Mouse (Mus musculus): ENCODE results near the gene Gm19935. TPM values are rescaled to one million over a fixed set of nuclear protein-coding genes. Genes with fewer than 3 reads are reported as not detected.

Gene Gm19935
- polyA plus RNA-seq, 2 experiments, result not detected

DNA sequence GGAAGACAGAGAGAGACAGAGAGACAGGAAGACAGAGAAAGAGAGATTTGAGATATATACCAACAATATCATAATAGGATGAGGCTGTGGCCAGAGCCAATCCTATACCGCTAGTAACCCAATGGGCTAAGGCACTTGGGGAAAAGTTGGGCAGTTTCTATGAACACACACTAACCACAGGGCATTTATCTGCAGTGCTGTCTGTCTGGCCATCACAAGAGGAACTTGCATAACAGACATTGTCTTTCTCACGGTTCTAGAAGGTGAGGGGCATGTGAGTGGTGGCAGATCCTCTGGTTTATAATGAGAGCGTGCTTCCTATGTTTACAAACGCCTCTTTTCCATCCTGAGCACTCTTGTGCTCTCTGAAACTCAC, 3.1 kb upstream of the Gm19935 start:
- Histone ChIP-seq H3K4me1 (ENCODE audit: control insufficient read depth, insufficient read depth, low read length) (0 out of 2 replicates have a peak, but pooled peaks cover 6% of the 10 kb centered on the region), H3K4me3 (replicated peaks; ENCODE audit: low read length) (no peak overlapping the region), H3K27ac (replicated peaks; ENCODE audit: low read depth, low read length) (no peak overlapping the region), H3K36me3 (ENCODE audit: control insufficient read depth, insufficient read depth, low read length) (no peaks in the 10 kb centered on the region), H3K27me3 (ENCODE audit: control insufficient read depth, insufficient read depth, low read length) (no peaks in the 10 kb centered on the region), H3K4me2 (replicated peaks; ENCODE audit: low read depth, low read length, severe bottlenecking) (no peak overlapping the region), H3K9me3 (ENCODE audit: control insufficient read depth, low read length) (no peaks in the 10 kb centered on the region), H3K9ac (ENCODE audit: low read depth, low read length, severe bottlenecking) (no peak overlapping the region)
- 82% methylated on average over 4 of the region's 4 CpGs for WGBS
- ATAC-seq (ENCODE audit: low FRiP score, low read depth) (no peak), DNase-seq (ENCODE audit: low spot score) (no peak)
- TF ChIP-seq POLR2A (IDR thresholded peaks at IDR 0.05; ENCODE audit: borderline replicate concordance, extremely low read depth, insufficient read depth, insufficient read length), result no peak

DNA sequence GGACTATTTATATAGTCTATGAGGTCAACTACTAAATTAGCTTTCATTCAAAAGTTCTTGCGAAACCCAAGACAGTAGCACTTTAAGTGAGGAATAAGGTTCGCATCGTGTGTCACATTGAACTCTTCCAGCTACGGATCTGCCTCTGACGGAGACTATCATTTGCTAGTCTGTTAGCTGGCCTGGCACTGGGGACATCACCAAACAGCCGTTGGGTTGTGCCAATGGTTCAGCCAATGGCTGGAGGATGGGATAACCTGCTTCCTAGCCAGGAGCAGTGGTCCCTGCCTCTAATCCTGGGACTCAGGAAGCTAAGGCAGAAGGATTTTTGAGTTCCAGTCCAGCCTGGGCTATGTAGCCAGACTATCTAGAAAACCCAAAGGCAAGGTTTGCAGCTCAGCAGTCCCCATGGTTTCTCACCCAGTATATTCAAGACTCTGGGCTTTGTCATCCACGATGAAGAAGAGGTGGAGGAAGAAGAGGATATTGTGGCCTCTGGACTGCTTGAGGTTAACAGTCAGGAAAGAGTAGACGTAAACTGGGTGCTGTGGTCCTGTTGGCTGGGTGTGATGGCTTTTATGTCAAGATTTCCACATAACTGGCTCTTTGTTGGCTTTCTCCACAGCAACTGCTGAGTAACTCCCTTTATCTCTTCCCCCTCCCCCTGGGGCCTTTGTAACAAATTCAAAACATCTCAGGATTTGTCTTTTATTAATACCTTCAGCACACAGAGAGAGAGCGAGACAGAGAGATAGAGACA, 2.5 kb upstream of the Gm19935 start:
- no peak overlapping the region for H3K9ac ChIP-seq (ENCODE audit: low read depth, low read length, severe bottlenecking)
- WGBS, result 92% methylated on average over 9 of the region's 9 CpGs
- no peak overlapping the region for H3K27ac ChIP-seq (replicated peaks; ENCODE audit: low read depth, low read length)
- no peak for ATAC-seq (ENCODE audit: low FRiP score, low read depth)
- DNase-seq (ENCODE audit: low spot score), result no peak
- no peaks in the 10 kb centered on the region for H3K27me3 ChIP-seq (ENCODE audit: control insufficient read depth, insufficient read depth, low read length)
- no peak for TF ChIP-seq POLR2A (IDR thresholded peaks at IDR 0.05; ENCODE audit: borderline replicate concordance, extremely low read depth, insufficient read depth, insufficient read length)
- no peak overlapping the region for H3K4me3 ChIP-seq (replicated peaks; ENCODE audit: low read length)
- no peak overlapping the region for H3K4me2 ChIP-seq (replicated peaks; ENCODE audit: low read depth, low read length, severe bottlenecking)
- H3K36me3 ChIP-seq (ENCODE audit: control insufficient read depth, insufficient read depth, low read length), result no peaks in the 10 kb centered on the region
- 0 out of 2 replicates have a peak, but pooled peaks cover 6% of the 10 kb centered on the region for H3K4me1 ChIP-seq (ENCODE audit: control insufficient read depth, insufficient read depth, low read length)
- no peaks in the 10 kb centered on the region for H3K9me3 ChIP-seq (ENCODE audit: control insufficient read depth, low read length)

DNA sequence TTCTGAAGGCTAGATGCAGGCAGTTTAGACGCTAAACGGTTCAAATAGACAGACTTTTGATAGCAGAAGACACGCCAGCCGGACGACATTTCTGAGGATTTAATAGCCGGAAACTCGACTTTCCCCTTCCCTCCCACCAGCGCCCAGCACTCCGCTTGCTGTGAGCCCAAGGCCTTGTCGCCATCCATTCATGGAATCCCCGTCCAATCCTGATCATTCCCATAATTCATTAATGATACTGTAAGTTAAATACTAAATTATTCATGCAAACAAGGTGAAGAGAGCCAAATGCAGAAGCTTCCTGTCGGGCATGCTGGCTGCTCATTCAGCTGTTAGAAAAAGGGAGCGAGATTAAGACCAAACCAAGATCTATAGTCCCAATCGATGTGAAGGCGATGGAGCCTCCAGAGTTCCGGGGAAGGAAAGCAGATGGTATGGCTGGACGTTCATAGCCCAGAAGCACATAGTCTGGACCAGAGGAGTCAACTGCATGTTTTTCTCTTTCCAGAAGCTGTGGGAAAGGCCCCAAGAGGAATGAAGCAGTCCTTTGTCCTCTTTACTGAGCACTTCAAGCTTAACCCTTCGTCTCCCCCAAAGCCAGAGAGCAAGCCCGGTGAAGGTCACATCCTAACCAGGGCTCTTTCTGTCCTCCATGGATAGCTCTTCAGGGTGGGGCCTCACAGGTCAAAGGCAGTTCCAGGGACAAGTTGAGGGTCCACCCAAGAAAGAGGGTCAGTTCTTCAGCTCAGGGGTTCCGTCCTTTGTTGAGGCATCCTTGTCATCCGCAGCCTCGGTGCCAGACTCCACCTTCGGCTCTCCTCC, 921 bp downstream of the Gm19935 start:
- no peak for TF ChIP-seq POLR2A (IDR thresholded peaks at IDR 0.05; ENCODE audit: borderline replicate concordance, extremely low read depth, insufficient read depth, insufficient read length)
- DNase-seq (ENCODE audit: low spot score), result no peak

DNA sequence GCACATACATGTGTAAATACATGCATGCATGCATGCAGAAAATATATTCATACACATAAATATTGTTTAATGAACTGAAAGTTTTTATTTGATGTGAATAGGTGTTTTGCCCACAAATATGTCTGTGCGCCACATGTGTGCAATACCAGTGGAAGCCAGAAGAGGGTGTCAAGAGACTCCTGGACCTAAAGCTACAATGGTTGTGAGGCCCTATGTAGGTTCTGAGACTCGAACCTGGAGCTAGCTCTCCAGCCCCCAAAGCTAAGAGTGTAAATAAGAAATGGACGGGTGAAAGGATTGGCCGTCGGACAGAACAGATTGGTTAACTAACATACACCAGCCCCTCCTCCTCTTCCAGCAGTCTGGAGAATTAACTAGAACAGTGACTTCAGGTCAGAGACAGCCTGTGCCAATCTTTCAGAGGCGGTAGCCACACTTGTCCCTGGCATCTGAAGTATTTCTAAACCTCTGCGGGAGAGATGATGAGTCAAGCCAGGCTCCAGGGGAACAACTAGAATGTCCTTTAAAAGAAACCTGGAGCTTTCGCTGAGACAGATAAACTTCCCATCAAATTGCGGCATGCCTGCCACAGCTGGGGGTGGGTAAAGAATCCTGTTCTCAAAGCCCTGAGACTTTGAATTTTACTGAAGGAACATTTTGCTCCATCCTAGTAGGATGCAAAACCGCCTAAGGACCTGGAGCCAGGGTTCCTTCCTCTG, 3.4 kb downstream of the Gm19935 start:
- no peaks in the 10 kb centered on the region for H3K9me3 ChIP-seq (ENCODE audit: control insufficient read depth, low read length)
- ATAC-seq (ENCODE audit: low FRiP score, low read depth), result no peak

More for the DNA sequence above, 921 bp downstream of the Gm19935 start:
- H3K27ac ChIP-seq (replicated peaks; ENCODE audit: low read depth, low read length), result no peak overlapping the region
- H3K9me3 ChIP-seq (ENCODE audit: control insufficient read depth, low read length), result no peaks in the 10 kb centered on the region
- H3K27me3 ChIP-seq (ENCODE audit: control insufficient read depth, insufficient read depth, low read length), result no peaks in the 10 kb centered on the region
- H3K4me1 ChIP-seq (ENCODE audit: control insufficient read depth, insufficient read depth, low read length), result 0 out of 2 replicates have a peak, but pooled peaks cover 6% of the 10 kb centered on the region
- ATAC-seq (ENCODE audit: low FRiP score, low read depth), result no peak
- H3K9ac ChIP-seq (ENCODE audit: low read depth, low read length, severe bottlenecking), result no peak overlapping the region
- no peak overlapping the region for H3K4me2 ChIP-seq (replicated peaks; ENCODE audit: low read depth, low read length, severe bottlenecking)
- H3K36me3 ChIP-seq (ENCODE audit: control insufficient read depth, insufficient read depth, low read length), result no peaks in the 10 kb centered on the region
- WGBS, result 79% methylated on average over 23 of the region's 23 CpGs
- no peak overlapping the region for H3K4me3 ChIP-seq (replicated peaks; ENCODE audit: low read length)

DNA sequence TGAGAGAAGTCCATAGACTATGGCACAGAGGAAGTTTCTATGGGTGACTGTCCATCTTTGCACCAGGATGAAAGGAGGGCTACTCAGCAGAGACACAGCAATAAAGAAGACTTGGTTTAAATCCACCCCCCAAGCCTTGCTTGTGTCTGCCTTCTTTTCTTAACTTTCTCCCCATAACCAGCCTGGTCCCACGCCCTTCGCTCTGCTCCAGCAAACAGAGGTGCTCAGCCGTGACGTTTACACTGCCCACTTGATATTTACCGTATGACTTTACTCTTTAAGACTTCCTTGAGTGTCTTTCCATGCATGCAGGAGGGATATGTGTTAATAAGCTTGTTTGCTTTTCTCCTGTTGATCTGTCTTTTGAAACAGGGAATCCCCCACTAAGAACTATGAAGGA, 17.7 kb downstream of the Gm19935 start:
- H3K4me3 ChIP-seq (replicated peaks; ENCODE audit: low read length), result no peak overlapping the region
- 94% methylated on average over 5 of the region's 5 CpGs for WGBS
- ATAC-seq (ENCODE audit: low FRiP score, low read depth), result no peak
- no peaks in the 10 kb centered on the region for H3K9me3 ChIP-seq (ENCODE audit: control insufficient read depth, low read length)
- no peak overlapping the region for H3K9ac ChIP-seq (ENCODE audit: low read depth, low read length, severe bottlenecking)
- no peak for DNase-seq (ENCODE audit: low spot score)
- H3K27ac ChIP-seq (replicated peaks; ENCODE audit: low read depth, low read length), result no peak overlapping the region
- H3K4me2 ChIP-seq (replicated peaks; ENCODE audit: low read depth, low read length, severe bottlenecking), result no peak overlapping the region
- H3K36me3 ChIP-seq (ENCODE audit: control insufficient read depth, insufficient read depth, low read length), result no peaks in the 10 kb centered on the region
- no peaks in the 10 kb centered on the region for H3K27me3 ChIP-seq (ENCODE audit: control insufficient read depth, insufficient read depth, low read length)
- 0 out of 2 replicates have a peak, but pooled peaks cover 7% of the 10 kb centered on the region for H3K4me1 ChIP-seq (ENCODE audit: control insufficient read depth, insufficient read depth, low read length)
- TF ChIP-seq POLR2A (IDR thresholded peaks at IDR 0.05; ENCODE audit: borderline replicate concordance, extremely low read depth, insufficient read depth, insufficient read length), result no peak

More for the DNA sequence above, 3.4 kb downstream of the Gm19935 start:
- no peak overlapping the region for H3K4me3 ChIP-seq (replicated peaks; ENCODE audit: low read length)
- no peaks in the 10 kb centered on the region for H3K36me3 ChIP-seq (ENCODE audit: control insufficient read depth, insufficient read depth, low read length)
- H3K27ac ChIP-seq (replicated peaks; ENCODE audit: low read depth, low read length), result no peak overlapping the region
- no peak for DNase-seq (ENCODE audit: low spot score)
- H3K9ac ChIP-seq (ENCODE audit: low read depth, low read length, severe bottlenecking), result no peak overlapping the region
- TF ChIP-seq POLR2A (IDR thresholded peaks at IDR 0.05; ENCODE audit: borderline replicate concordance, extremely low read depth, insufficient read depth, insufficient read length), result no peak
- no peaks in the 10 kb centered on the region for H3K27me3 ChIP-seq (ENCODE audit: control insufficient read depth, insufficient read depth, low read length)
- 92% methylated on average over 10 of the region's 10 CpGs for WGBS
- H3K4me1 ChIP-seq (ENCODE audit: control insufficient read depth, insufficient read depth, low read length), result 0 out of 2 replicates have a peak, but pooled peaks cover 6% of the 10 kb centered on the region
- H3K4me2 ChIP-seq (replicated peaks; ENCODE audit: low read depth, low read length, severe bottlenecking), result no peak overlapping the region

Data from limb, embryonic 14.5 days (tissue).